In genomic region chr17:32479554-32480506, GRCm38 (mm10) we compare ENCODE assay signal across 10 mouse cellular contexts. TPM values are rescaled to one million over a fixed set of nuclear protein-coding genes. Genes with fewer than 3 reads are reported as not detected.
A peak's percentile ranks its signal among the peaks of the same experiment; 100 is the strongest.
DNase-seq lines count a peak whose midpoint lies in the region; ATAC-seq and TF ChIP-seq lines count a peak whose summit lies in the region.
"Had no signal": no experiment of that assay in that cellular context is flagged by ENCODE, and none has a peak within 500 bp of the region (broad histone marks: within the 10 kb centered on the region; RNA-seq: fewer than 3 reads in every experiment).

No protein-coding gene starts in this region.

- TF ChIP-seq POLR2A in cerebellum, adult 2 months (IDR thresholded peaks at IDR 0.05; ENCODE audit: borderline replicate concordance, insufficient read depth, low read length) = no peak

- no peak overlapping the region for H3K27ac ChIP-seq in cerebellum, adult 2 months (ENCODE audit: insufficient read depth, low read length)
- H3K27ac ChIP-seq: embryonic facial prominence, embryonic 15.5 days; liver, embryonic 15.5 days had no signal

- CTCF ChIA-PET in Patski (lab: Charles Lee) = interaction anchor here (0.8 to 1.2 kb wide), 2 partner anchors 11 to 16 kb away, joined by 3 to 4 read pairs; no protein-coding TSS in a partner anchor

- no peak for ATAC-seq in Patski

- H3K27me3 ChIP-seq in cerebellum, adult 2 months (ENCODE audit: control insufficient read depth, insufficient read depth, low read length) = no peaks in the 10 kb centered on the region
- peaks cover 6% of the 10 kb centered on the region for H3K27me3 ChIP-seq in Patski

- POLR2A ChIA-PET in Patski (lab: Charles Lee) = no interaction called here

- 10% methylated on average over 8 of the region's 8 CpGs for WGBS in cerebellum, adult 2 months

- intact Hi-C loops in gastrocnemius, postnatal 36 days (cut with DNase I) = no loop called here

- H3K4me1 ChIP-seq in cerebellum, adult 2 months (ENCODE audit: control insufficient read depth, insufficient read depth, low read length) = peaks cover 3% of the 10 kb centered on the region; the same call in 1 of the 2 replicates
- H3K4me1 ChIP-seq: embryonic facial prominence, embryonic 15.5 days had no signal

- H3K4me3 ChIP-seq in cerebellum, adult 2 months (replicated peaks; ENCODE audit: insufficient read depth, low read depth, low read length) = no peak overlapping the region
- H3K4me3 ChIP-seq: embryonic facial prominence, embryonic 15.5 days; liver, embryonic 15.5 days had no signal

- TF ChIP-seq CTCF in cerebellum, adult 2 months (IDR thresholded peaks at IDR 0.05; ENCODE audit: borderline replicate concordance, insufficient read depth, low read depth, low read length) = no peak
- peak; percentile 43 for TF ChIP-seq CTCF in Patski (IDR thresholded peaks at IDR 0.05)

- peak; percentile 15 to 18 for DNase-seq in cerebellum, adult 2 months
- no peak for DNase-seq in cerebellum, adult 11-12 months
- peak; percentile 33 to 37 for DNase-seq in layer of hippocampus, postnatal 10 days (ENCODE audit: low spot score in 2 of 2)
- DNase-seq in layer of hippocampus, adult 18-20 months (ENCODE audit: low spot score in 2 of 2) = no peak
- DNase-seq in Patski (ENCODE audit: low read depth, low spot score) = no peak
- DNase-seq in kidney, postnatal 14 days = peak; percentile 15
- DNase-seq in yolk sac, embryonic 10.5 days (ENCODE audit: low spot score) = no peak
- DNase-seq in gastrocnemius, postnatal 36 days = no peak

- in situ Hi-C loops in Patski (cut with MboI; ENCODE audit: low pct_unique_long_range_greater_than_20kb) = loop anchor here (5.0 to 25.0 kb wide), 3 partner anchors 138 to 793 kb away; partner anchors contain the start of gene Cryaa

RNA-seq across cellular contexts. Expression of gene Cyp4f17, which starts 26.0 kb away (rescaled TPM):
- polyA plus RNA-seq in cerebellum, adult 2 months (2012; rRNA removed) = 6.8 and 7.8 TPM in 2 replicates
- 1 to 10 TPM; 4.9 TPM for total RNA-seq in layer of hippocampus, postnatal 10 days (2021)
- 1 to 10 TPM; 2.7 to 4.4 TPM for total RNA-seq in layer of hippocampus, adult 18-20 months (2021)
- 0.30 TPM for polyA plus RNA-seq in Patski (2021)
- 1 to 10 TPM; 1.5 to 3.0 TPM for total RNA-seq in gastrocnemius, postnatal 36 days (2021)

RNA-seq across cellular contexts. Expression of gene Cyp4f39, which starts 27.3 kb away (rescaled TPM):
- polyA plus RNA-seq in cerebellum, adult 2 months (2012; rRNA removed) = 0.18 TPM in 1 of 2 replicates, not detected in the other
- not detected for total RNA-seq in layer of hippocampus, postnatal 10 days (2021)
- under 1 TPM in 1 of 2 experiments, not detected in 1; 0.20 TPM for total RNA-seq in layer of hippocampus, adult 18-20 months (2021)
- not detected for polyA plus RNA-seq in Patski (2021)
- 1 to 10 TPM in 1 of 2 experiments, under 1 TPM in 1; 0.72 to 1.5 TPM for total RNA-seq in gastrocnemius, postnatal 36 days (2021)

RNA-seq across cellular contexts. Expression of gene Pglyrp2, which starts 55.9 kb away (rescaled TPM):
- polyA plus RNA-seq in cerebellum, adult 2 months (2012; rRNA removed) = not detected in 2 replicates
- not detected for total RNA-seq in layer of hippocampus, postnatal 10 days (2021)
- total RNA-seq in layer of hippocampus, adult 18-20 months (2021) = not detected
- polyA plus RNA-seq in Patski (2021) = not detected
- under 1 TPM in 1 of 2 experiments, not detected in 1; 0.08 TPM for total RNA-seq in gastrocnemius, postnatal 36 days (2021)

RNA-seq across cellular contexts. Expression of gene Cyp4f16, which starts 56.5 kb away (rescaled TPM):
- polyA plus RNA-seq in cerebellum, adult 2 months (2012; rRNA removed) = 21.8 and 24.6 TPM in 2 replicates
- 1 to 10 TPM; 8.5 to 8.7 TPM for total RNA-seq in layer of hippocampus, postnatal 10 days (2021)
- total RNA-seq in layer of hippocampus, adult 18-20 months (2021) = 1 to 10 TPM; 5.2 to 6.0 TPM
- 20.9 TPM for polyA plus RNA-seq in Patski (2021)
- total RNA-seq in gastrocnemius, postnatal 36 days (2021) = 1 to 10 TPM in 1 of 2 experiments, under 1 TPM in 1; 0.96 to 1.6 TPM

Comparison
In these comparisons a context has a peak if more than half of its experiments do, and no peak if none do; other contexts are left out.
1. DNase-seq: peak in cerebellum, adult 2 months (2 of 2), layer of hippocampus, postnatal 10 days (2 of 2) and kidney, postnatal 14 days (single experiment); none in cerebellum, adult 11-12 months (single experiment), layer of hippocampus, adult 18-20 months (0 of 2), Patski (single experiment), yolk sac, embryonic 10.5 days (single experiment) and gastrocnemius, postnatal 36 days (0 of 2).